Mouse (Mus musculus) stomach, postnatal 0 days (tissue): ENCODE results near the gene 4931428L18Rik.

Experiments
- CTCF ChIP-seq: IDR thresholded peaks from 2 replicates; pipeline ENCODE4 v1.5.1; 2016; ENCODE audit warnings: antibody characterized with exemption, low read depth, mild to moderate bottlenecking, moderate library complexity
- EP300 ChIP-seq: optimal IDR thresholded peaks from 2 replicates; pipeline ENCODE3; 2016; ENCODE audit warnings: antibody characterized with exemption

- no peak for TF ChIP-seq EP300
- TF ChIP-seq CTCF, result no peak
Observed at GRCm38 (mm10) chr1:31019283-31019682, 203.2 kb downstream of the 4931428L18Rik start.
